Mouse (Mus musculus) bone marrow macrophage, adult 2 months (primary cell): Measurements from ENCODE around the gene S100a16.

Source experiments
- CTCF ChIP-seq: IDR thresholded peaks from 2 replicates; pipeline ENCODE4 v1.5.1; 2012; ENCODE audit warnings: low read depth, mild to moderate bottlenecking, low read length, moderate library complexity
- POLR2A ChIP-seq: IDR thresholded peaks from 2 replicates; pipeline ENCODE4 v1.6.1; 2012; ENCODE audit warnings: mild to moderate bottlenecking, low read depth, low read length, borderline replicate concordance

GRCm38 (mm10) chr3:90531713-90532112, 5.3 kb upstream of the S100a16 start:
- TF ChIP-seq CTCF (no peak), POLR2A (no peak)
